Mouse (Mus musculus) macrophage (primary cell): ENCODE measurements around the gene Igfbp5. TPM values are rescaled to one million over a fixed set of nuclear protein-coding genes. Genes with fewer than 3 reads are reported as not detected.

Source experiments
- H3K27ac ChIP-seq: fragments of 350-480 bp; formaldehyde crosslinking; 2 replicates; pipeline ENCODE4 v1.9.0; 2021
- H3K36me3 ChIP-seq: fragments of 350-480 bp; formaldehyde crosslinking; 2 replicates; pipeline ENCODE4 v1.9.0; 2021; ENCODE audit errors: inconsistent target
- H3K4me3 ChIP-seq: fragments of 350-480 bp; formaldehyde crosslinking; 2 replicates; pipeline ENCODE4 v1.9.0; 2021; ENCODE audit errors: inconsistent target
- H3K79me2 ChIP-seq: fragments of 350-480 bp; formaldehyde crosslinking; 2 replicates; pipeline ENCODE4 v1.9.0; 2021; ENCODE audit errors: inconsistent target
- WGBS: methylation state at CpG from one replicate; pipeline ENCODE4 v1.1.7; 2026; ENCODE audit warnings: inconsistent platforms; ENCODE audit not compliant: missing documents; 5-methylcytosine and 5-hydroxymethylcytosine counted together
- polyA plus RNA-seq: library from polyadenylated mRNA; stranded (reverse); fragments of 250-400 nt; gene quantifications from 3 replicates; pipeline ENCODE4 v1.2.4, GENCODE M21; 2018; ENCODE audit warnings: inconsistent platforms
- total RNA-seq, 78 experiments: library from RNA; depleted of rRNA; stranded (reverse); fragments of 250-400 nt; gene quantifications; 1 replicate in 9 of 78; 2 replicates in 24 of 78; 3 replicates in 43 of 78; 4 replicates in 2 of 78; pipeline ENCODE4 v1.2.4; 2018; ENCODE audit warnings: inconsistent platforms in 56 of 78

The Igfbp5 gene
- 10 to 100 TPM in 1 of 26 experiments, under 1 TPM in 19, not detected in 6; 0.11 to 71.8 (median 0.24) TPM for total RNA-seq (2018; cell fraction: chromatin; rRNA removed)
- under 1 TPM in 2 of 26 experiments, not detected in 24; 0.03 TPM for total RNA-seq (2018; cell fraction: cytosol; rRNA removed)
- 1 to 10 TPM in 1 of 26 experiments, not detected in 25; 9.8 TPM for total RNA-seq (2018; cell fraction: nucleus; rRNA removed)
- 0.03 TPM in 1 of 3 replicates, not detected in the others for polyA plus RNA-seq

DNA sequence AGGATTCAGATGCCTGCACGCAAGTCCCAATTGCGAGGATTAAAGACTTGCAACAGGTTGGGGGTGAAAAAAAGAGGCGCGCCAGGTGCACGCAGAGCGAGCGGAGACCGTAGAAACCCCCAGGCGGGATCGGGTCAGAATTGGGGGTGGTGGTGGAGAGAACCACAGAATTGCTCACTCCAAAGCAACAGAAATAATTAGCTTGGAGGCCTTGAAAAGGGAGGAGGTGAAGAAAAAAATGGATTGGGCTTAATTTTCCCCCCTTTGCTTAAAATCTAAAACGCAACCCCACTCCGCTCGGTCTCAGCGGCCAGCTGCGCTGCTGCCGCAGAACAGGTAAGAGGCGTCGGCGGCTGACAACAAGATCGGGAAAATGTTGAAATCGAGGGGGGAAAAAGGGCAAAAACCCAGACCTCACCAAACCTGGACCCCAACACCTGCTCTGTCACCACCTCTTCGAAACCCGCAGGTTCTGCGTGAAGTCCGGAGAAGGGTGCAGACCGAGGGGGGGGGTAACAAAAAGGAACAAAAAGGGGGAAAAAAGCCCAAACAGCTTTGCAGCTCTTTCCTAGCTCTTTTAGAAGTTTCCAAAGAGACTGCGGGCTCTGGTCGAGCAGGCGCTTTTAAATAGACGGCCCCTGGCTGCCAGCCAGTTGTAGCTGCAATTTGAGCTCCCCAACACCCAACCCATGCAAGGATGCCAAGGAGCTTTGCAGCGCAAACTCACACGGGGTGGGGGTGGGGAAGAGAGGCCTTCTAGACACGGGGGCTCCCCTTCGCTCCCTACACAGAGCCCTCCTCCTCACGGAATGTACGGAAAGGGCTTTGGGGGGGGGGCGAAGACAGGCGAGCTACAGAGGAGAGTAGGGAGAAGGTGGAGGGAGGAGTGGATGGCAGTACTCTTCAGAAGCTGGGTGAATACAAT is at the start of gene Igfbp5:
TSS of gene Igfbp5 (minus strand) at position 598 of the 925 bp plus-strand sequence.
- H3K79me2 ChIP-seq: no peaks in the 10 kb centered on the region
- no peak within 1 kb of the TSS for H3K4me3 ChIP-seq
- no peak within 1 kb of the TSS for H3K27ac ChIP-seq
- no peaks in the 10 kb centered on the region for H3K36me3 ChIP-seq
- 6% methylated on average over 38 of the region's 38 CpGs for WGBS

DNA sequence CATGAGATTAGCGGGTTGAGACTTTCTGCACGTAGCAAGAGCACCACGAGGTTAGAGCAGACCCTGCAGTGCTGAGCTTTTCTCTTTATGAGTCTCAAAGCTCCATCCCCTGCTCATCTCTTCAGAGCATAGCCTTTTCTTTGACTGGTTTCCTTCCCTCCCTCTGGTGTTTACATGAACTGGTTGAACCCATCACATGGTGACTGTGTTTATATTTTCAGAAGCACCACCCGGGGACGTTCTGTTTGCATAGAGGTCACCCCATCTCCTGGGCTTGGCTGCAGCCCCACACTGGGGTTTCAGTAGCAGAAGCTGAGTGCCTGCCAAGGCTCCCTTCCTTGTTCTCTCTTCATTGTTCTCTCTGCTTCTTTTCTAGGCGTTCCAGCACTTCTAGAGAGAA is 40.1 kb upstream of the Igfbp5 start:
- H3K36me3 ChIP-seq: no peaks in the 10 kb centered on the region
- H3K27ac ChIP-seq: no peak overlapping the region
- WGBS: 50% methylated on average over 6 of the region's 6 CpGs
- no peak overlapping the region for H3K4me3 ChIP-seq
- H3K79me2 ChIP-seq: no peaks in the 10 kb centered on the region

DNA sequence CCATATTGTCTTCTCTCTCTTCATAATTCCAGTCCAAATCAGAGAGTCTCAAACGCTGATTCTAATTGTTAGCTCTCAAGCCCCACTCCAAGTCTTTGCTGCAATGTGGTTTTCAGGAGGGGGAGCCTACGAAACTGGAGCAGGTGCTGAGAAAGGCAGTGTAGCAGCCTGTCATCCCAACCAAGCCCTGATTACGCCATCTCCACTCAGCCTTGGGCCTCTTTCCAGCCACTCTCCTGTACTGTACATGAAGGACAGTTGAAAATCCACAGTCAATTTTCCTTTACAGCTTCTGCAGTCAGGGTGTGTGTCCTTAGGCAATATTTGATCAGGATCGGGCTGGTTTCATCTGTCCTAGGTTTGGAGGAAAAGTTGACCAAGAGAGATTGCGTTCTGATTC is 38.4 kb upstream of the Igfbp5 start:
- no peak overlapping the region for H3K4me3 ChIP-seq
- 77% methylated on average over 5 of the region's 5 CpGs for WGBS
- H3K79me2 ChIP-seq: no peaks in the 10 kb centered on the region
- no peak overlapping the region for H3K27ac ChIP-seq
- no peaks in the 10 kb centered on the region for H3K36me3 ChIP-seq

DNA sequence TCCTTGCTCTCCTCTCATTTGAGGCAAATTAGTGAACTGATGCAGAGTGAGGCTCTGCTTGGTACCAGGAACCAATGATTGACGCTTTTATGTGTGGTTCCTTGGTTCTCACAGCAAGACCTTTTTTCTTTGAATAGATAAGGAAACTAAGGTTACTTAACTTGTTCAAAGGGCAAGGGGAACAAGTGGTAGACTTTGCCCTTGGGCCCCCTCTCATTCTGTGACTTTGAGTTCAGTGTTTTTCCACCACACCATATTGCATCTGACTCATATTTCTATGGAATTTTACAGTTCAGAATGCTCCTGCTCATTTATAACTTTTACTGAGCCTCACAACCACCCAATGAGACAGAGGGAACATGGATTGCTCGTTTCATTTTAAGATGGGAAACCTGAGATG is 21.1 kb upstream of the Igfbp5 start:
- Histone ChIP-seq H3K27ac (no peak overlapping the region), H3K79me2 (no peaks in the 10 kb centered on the region), H3K4me3 (no peak overlapping the region), H3K36me3 (no peaks in the 10 kb centered on the region)
- whole genome bisulfite sequencing: 76% methylated on average over 2 of the region's 2 CpGs

DNA sequence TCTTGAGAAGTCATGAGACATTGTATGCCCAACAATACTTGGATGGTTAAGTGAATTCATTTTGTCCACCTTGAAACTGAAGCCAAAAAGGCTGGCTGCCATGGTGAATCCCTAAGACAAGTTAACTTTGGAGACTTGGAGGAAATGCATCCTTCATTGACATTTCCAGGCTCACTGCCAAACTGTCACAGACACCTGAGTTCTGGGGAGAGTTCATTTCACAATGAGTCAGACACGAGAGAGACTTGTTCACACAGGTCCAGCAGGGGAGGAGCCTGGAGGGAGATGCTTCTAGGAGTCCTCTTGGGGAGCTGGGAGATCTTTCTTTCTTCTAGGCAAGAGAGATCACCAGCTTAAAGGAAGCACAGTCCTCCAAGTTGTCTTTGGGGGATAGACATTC is 13.2 kb upstream of the Igfbp5 start:
- H3K36me3 ChIP-seq: no peaks in the 10 kb centered on the region
- WGBS: 45% methylated on average over 1 of the region's 1 CpGs
- H3K79me2 ChIP-seq: no peaks in the 10 kb centered on the region
- no peak overlapping the region for H3K4me3 ChIP-seq
- no peak overlapping the region for H3K27ac ChIP-seq

DNA sequence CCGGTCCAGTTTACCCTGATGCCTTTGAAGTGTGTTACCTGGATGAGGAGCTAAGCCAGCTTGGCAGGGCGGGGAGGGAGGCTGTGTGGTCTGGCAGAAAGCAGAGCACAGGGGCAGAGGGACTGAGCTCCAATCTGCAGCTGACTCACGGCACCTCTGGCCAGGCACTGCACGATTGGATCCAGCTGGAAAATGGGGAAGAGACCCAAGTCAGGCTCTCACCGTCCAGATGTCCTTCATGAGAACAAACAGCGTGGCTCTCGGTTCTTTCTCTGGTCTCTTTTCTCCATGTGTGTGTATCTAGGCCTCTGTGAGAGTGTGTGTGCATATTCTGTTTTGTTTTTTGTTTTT is 11.1 kb upstream of the Igfbp5 start:
- Histone ChIP-seq H3K27ac (no peak overlapping the region), H3K79me2 (no peaks in the 10 kb centered on the region), H3K36me3 (no peaks in the 10 kb centered on the region), H3K4me3 (no peak overlapping the region)
- 88% methylated on average over 6 of the region's 7 CpGs for WGBS

DNA sequence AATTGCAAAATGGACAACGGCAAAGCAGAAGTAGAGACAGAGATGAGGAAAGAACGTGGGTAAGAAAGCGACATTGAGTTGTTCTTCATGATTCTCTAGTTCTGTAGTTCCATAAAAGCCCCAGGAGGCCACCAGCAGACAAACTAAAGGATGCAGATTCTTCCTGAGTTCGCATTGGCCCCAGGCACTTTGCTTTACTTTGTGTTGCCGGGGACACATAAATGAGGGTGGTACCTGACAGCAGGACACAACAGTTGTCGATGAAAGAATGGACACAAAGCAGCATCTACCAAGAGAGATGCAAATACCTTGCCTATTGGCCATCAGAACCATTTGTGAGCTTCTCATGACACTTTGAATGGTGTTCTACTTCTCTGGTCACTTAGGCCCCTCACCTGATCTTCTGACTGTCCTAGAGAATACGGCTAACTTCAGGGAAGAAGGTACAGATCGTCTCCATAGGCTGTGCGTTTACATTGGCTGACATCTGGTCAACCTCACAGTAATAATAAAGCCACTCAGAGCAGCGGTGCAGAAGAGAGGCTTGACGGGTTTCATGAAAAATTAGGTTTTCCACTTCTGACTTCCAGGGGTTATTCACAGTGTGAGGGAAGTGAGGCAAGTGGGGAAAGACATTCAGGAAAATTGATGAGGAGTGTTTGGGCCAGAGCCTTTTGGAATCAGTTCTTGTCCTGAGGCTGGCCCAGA is 10.6 kb upstream of the Igfbp5 start:
- Histone ChIP-seq H3K27ac (no peak overlapping the region), H3K4me3 (no peak overlapping the region), H3K79me2 (no peaks in the 10 kb centered on the region), H3K36me3 (no peaks in the 10 kb centered on the region)
- WGBS: 85% methylated on average over 11 of the region's 11 CpGs

DNA sequence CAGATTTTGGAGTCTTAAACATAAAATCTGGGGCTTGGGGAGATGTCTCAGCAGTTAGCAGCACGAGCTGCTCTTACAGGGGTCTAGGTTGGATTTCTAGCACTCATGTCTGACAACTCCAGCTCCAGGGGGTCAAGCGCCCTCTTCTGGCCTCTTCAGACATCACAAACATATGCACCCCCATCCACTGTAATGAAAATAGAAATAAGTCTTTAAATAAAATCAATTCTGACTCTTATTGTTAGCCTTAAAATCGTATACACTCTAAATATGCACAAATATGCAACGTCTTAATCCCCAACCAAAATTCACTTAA is 4.6 kb upstream of the Igfbp5 start:
- Histone ChIP-seq H3K36me3 (no peaks in the 10 kb centered on the region), H3K4me3 (no peak overlapping the region), H3K27ac (no peak overlapping the region), H3K79me2 (no peaks in the 10 kb centered on the region)
- 66% methylated on average over 4 of the region's 4 CpGs for WGBS

DNA sequence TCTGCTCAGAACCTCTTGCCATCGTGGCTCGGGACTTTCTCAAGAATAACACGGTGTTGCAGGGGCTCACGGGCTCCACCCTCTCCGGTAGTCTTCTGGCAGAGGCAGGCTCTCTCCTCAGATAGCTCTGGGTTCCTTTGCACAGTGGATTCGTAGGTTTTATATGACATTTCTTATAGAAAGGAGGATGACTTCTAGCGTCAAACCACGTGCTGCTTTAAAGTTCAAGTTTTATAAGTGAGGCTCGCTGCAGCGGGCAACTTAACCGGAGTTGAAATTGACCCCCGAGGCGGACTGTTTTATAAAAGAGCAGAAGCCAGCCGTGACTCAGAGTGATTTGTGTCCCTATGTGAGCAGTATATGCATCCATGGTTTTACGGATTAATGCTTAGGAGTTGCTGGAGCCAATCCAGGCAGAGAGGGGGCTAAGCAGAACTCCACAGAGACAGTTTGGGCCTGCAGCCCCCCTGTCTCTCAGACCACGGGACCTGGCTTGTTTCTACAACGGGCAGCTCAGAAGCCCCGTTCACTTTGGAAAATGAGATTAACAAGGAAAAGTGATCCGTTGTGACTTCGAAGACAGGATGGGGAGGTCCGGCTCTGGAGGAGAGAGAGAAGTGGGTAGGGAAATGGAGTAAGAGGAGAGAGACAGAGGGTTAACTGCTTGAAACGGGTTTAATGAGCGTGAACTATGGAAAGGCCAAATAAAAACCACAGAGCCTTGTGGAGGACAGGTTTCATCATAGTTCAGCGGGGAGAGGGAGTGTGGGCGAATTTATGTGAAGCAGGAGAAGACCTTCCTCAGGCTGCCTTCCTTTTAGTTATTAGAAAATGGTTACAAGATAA is 4.0 kb upstream of the Igfbp5 start:
- Histone ChIP-seq H3K36me3 (no peaks in the 10 kb centered on the region), H3K27ac (no peak overlapping the region), H3K79me2 (no peaks in the 10 kb centered on the region), H3K4me3 (no peak overlapping the region)
- 69% methylated on average over 25 of the region's 25 CpGs for WGBS

DNA sequence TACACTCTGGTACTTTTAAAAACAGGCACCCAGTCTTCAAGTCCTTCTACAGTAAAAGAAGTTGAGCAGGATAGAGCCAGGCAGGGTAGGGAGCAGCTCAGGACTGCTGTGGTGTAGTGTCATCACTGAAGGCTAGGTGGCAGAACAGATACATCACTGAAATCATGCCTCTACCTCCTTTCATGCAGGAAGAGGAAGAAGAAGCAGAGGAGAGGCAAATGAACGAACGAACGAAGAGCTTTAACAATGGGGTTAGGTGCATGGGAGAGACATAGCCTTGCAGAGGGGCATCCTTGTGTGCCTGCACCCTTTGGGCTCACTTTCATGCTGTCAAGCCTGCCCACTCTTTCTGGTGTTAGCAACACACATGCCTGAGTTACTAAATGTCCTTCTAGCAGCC is 3.2 kb upstream of the Igfbp5 start:
- H3K36me3 ChIP-seq: no peaks in the 10 kb centered on the region
- H3K4me3 ChIP-seq: no peak overlapping the region
- H3K79me2 ChIP-seq: no peaks in the 10 kb centered on the region
- WGBS: 2% methylated on average over 3 of the region's 3 CpGs
- H3K27ac ChIP-seq: no peak overlapping the region

DNA sequence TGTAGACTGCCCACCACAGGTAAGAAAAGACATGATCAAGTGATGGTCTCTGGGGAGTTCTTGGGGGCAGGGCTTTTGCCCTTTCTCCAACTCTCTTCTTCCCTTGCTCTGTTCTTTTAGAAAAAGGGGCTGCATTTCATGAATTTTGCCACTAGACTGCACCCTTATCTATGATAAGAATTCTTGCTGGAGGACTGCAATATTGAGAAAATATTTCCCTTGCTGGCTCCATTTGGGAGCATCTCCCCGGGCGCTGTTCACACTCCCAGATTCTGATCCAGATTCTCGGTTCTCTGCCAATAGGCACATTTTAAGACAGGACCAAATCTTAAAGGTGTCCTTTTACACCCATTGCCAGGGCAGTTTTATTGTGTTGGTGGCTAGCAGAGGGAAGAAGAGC is 1.4 kb upstream of the Igfbp5 start:
- no peak overlapping the region for H3K27ac ChIP-seq
- no peaks in the 10 kb centered on the region for H3K36me3 ChIP-seq
- no peak overlapping the region for H3K4me3 ChIP-seq
- WGBS: 51% methylated on average over 3 of the region's 3 CpGs
- H3K79me2 ChIP-seq: no peaks in the 10 kb centered on the region

DNA sequence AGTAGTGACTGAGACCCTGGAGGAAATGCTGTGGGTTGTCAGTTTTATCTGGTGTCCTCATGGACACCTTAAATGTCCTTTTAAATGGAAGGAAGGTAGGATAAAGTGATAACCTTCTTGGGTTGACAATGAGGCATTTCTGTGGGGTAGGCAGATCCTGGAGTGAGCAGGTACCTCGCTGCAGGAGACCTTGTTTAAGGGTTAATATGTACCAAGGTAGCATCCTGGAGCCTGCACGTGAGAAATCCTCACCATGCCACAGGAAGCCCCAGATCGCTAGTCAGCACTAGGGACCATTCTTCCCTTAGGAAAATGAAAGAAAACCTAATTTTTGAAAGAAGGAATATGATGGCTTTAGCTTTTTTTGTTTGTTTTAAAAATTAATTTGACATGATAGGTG is 1.0 kb upstream of the Igfbp5 start:
- H3K36me3 ChIP-seq: no peaks in the 10 kb centered on the region

DNA sequence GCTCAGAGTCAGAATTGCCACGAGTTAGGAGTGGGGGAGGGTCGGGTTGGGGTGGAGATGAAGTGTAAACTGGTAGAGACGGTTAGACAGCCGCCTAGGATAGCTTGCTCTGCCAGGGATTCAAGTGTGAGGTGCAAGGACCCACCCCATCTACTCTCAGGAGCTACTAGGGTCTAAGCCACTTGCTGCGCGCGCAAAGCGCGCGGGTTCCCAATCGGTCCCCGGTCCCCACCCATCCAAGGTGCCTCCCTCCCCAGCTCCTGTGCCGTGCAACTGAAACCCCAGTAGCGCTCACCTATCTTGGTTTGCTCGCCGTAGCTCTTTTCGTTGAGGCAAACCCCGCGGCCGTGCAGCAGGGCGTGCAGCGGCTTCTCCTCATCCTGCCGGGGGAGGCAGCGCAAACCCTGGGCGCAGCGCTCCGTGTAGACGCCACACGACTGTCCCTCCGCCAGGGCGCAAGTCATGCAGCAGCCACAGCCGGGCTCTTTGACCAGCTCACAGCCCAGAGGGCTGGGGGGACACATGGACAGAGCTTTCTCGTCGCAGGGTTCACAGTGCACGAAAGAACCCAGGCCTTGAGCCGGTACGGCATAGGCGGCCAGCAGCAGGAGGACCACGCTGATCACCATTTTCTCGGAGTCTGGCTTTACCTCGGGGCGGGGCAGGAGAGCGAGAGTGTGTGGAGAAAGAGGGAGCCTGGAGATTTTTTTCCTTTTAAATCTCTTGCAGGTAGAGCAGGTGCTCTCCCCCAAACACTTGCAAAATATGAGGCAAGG is 985 bp downstream of the Igfbp5 start:
- WGBS: 2% methylated on average over 39 of the region's 43 CpGs
- Histone ChIP-seq H3K4me3 (no peak overlapping the region), H3K36me3 (no peaks in the 10 kb centered on the region), H3K27ac (no peak overlapping the region), H3K79me2 (no peaks in the 10 kb centered on the region)

More for the DNA sequence above, 1.0 kb upstream of the Igfbp5 start:
- Histone ChIP-seq H3K27ac (no peak overlapping the region), H3K4me3 (no peak overlapping the region), H3K79me2 (no peaks in the 10 kb centered on the region)
- 0% methylated on average over 3 of the region's 3 CpGs for WGBS

DNA sequence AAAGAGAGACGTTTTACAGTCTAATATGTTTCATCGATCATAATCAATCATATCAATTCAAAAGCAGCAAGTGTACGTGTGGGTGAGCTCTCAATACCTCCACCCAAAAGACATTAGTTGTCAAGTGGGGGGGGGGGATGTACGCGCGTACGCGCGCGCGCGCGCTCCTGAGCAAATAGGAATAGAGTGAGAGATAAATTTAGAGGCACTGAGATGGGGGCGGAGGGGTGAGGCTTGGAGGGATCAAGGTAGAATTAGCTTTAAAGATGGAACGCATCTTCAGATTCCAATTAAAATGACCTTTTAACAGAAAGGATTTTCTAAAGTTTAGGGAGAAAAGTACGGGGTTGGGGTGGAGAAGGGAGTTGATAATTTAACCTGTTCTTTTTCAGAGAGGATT is 1.6 kb downstream of the Igfbp5 start:
- Histone ChIP-seq H3K27ac (no peak overlapping the region), H3K4me3 (no peak overlapping the region), H3K36me3 (no peaks in the 10 kb centered on the region), H3K79me2 (no peaks in the 10 kb centered on the region)
- 3% methylated on average over 16 of the region's 16 CpGs for WGBS
